Mouse (Mus musculus): ENCODE results near the gene Cblb. TPM values are rescaled to one million over a fixed set of nuclear protein-coding genes. Genes with fewer than 3 reads are reported as not detected.

Gene Cblb
- polyA plus RNA-seq, 1 experiment from 2014 or later, result 19.3 TPM

DNA sequence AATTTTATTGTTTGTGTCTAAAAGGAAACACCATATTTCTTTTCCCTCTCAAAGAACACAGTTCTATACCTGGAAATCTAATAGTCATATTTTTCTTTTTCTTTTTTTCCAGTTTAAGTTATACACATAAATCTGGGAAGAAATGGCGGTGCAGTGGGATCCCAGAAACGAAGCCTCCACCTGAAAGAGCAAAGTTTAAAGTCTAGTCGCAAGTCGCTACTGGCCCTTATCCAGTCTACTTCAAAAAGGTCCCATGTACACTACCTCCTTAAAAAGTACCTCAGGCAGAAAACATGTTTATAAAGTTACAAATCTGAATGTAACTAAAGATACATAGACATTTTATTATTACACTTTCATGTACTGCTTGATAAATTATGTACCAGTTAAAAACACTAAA is 219.2 kb downstream of the Cblb start:
- Histone ChIP-seq H3K9ac (no peak overlapping the region), H3K36me3 (peaks cover 22% of the 10 kb centered on the region), H3K27ac (no peak overlapping the region), H3K4me1 (no peaks in the 10 kb centered on the region), H3K4me2 (no peak overlapping the region), H3K9me3 (replicated peaks) (no peaks in the 10 kb centered on the region), H3K4me3 (replicated peaks) (no peak overlapping the region), H3K27me3 (no peaks in the 10 kb centered on the region)
- no peak for ATAC-seq (replicated peaks; ENCODE audit: low FRiP score)
- 91% methylated on average over 4 of the region's 4 CpGs for WGBS

GRCm38 (mm10) chr16:52250935-52251334 is 219.9 kb downstream of the Cblb start:
- WGBS, result 92% methylated on average over 4 of the region's 4 CpGs
- no peak overlapping the region for H3K4me2 ChIP-seq
- no peak for ATAC-seq (replicated peaks; ENCODE audit: low FRiP score)
- no peaks in the 10 kb centered on the region for H3K4me1 ChIP-seq
- H3K9ac ChIP-seq, result no peak overlapping the region
- no peak overlapping the region for H3K27ac ChIP-seq
- no peak overlapping the region for H3K4me3 ChIP-seq (replicated peaks)
- no peaks in the 10 kb centered on the region for H3K9me3 ChIP-seq (replicated peaks)
- H3K27me3 ChIP-seq, result no peaks in the 10 kb centered on the region
- H3K36me3 ChIP-seq, result peaks cover 22% of the 10 kb centered on the region

All from kidney, embryonic 15.5 days (tissue).